Mouse (Mus musculus) C2C12 (cell line): ENCODE data around the gene Lztfl1.

Source experiments
- CEBPB ChIP-seq: IDR thresholded peaks from one replicate; pipeline ENCODE4 v1.6.1; 2011; ENCODE audit warnings: low read depth, mild to moderate bottlenecking, control low read depth, moderate library complexity
- CTCF ChIP-seq: IDR thresholded peaks from one replicate; pipeline ENCODE4 v1.5.1; 2011; ENCODE audit not compliant: control insufficient read depth, insufficient read depth, insufficient read length
- MAX ChIP-seq: IDR thresholded peaks from one replicate; pipeline ENCODE4 v1.6.1; 2011; ENCODE audit warnings: mild to moderate bottlenecking, control low read depth

GRCm38 (mm10) chr9:123756752-123757151 is 39.3 kb upstream of the Lztfl1 start:
- no peak for TF ChIP-seq CEBPB
- TF ChIP-seq MAX: no peak
- no peak for TF ChIP-seq CTCF
